Mouse (Mus musculus): ENCODE measurements at regions not wholly inside any gene's neighbourhood (a gene's known extent, or its start where the extent isn't known, plus 50 kb on each side); places are given as distances from the start of the nearest gene placed in this dataset.

GRCm38 (mm10) chr15:87940837-87941236, 396.7 kb downstream of the Fam19a5 start:
- Histone ChIP-seq H3K36me3 (no peaks in the 10 kb centered on the region), H3K9me3 (replicated peaks) (no peaks in the 10 kb centered on the region), H3K4me3 (no peak overlapping the region), H3K4me1 (no peaks in the 10 kb centered on the region), H3K27ac (no peak overlapping the region), H3K27me3 (no peaks in the 10 kb centered on the region), H3K9ac (no peak overlapping the region), H3K4me2 (replicated peaks) (no peak overlapping the region)
- ATAC-seq (ENCODE audit: low FRiP score) = no peak
- 63% methylated on average over 3 of the region's 3 CpGs for WGBS

- H3K9me3 ChIP-seq (replicated peaks) = no peaks in the 10 kb centered on the region
- no peaks in the 10 kb centered on the region for H3K27me3 ChIP-seq
- no peak overlapping the region for H3K27ac ChIP-seq
- no peaks in the 10 kb centered on the region for H3K4me1 ChIP-seq
- no peak overlapping the region for H3K4me2 ChIP-seq (replicated peaks)
- ATAC-seq (ENCODE audit: low FRiP score) = no peak
- WGBS = 82% methylated on average over 3 of the region's 3 CpGs
- no peak overlapping the region for H3K4me3 ChIP-seq
- H3K9ac ChIP-seq = no peak overlapping the region
- no peaks in the 10 kb centered on the region for H3K36me3 ChIP-seq
Measured at GRCm38 (mm10) chr15:87952531-87952930, 408.4 kb downstream of the Fam19a5 start.

- no peak for ATAC-seq (ENCODE audit: low FRiP score)
- WGBS = 76% methylated on average over 5 of the region's 5 CpGs
- H3K4me3 ChIP-seq = no peak overlapping the region
- no peaks in the 10 kb centered on the region for H3K4me1 ChIP-seq
- no peak overlapping the region for H3K27ac ChIP-seq
- no peaks in the 10 kb centered on the region for H3K36me3 ChIP-seq
- H3K27me3 ChIP-seq = no peaks in the 10 kb centered on the region
- H3K9ac ChIP-seq = no peak overlapping the region
- no peak overlapping the region for H3K4me2 ChIP-seq (replicated peaks)
- H3K9me3 ChIP-seq (replicated peaks) = no peaks in the 10 kb centered on the region
Measured at GRCm38 (mm10) chr15:87955685-87956256, 411.7 kb downstream of the Fam19a5 start.

- Histone ChIP-seq H3K27ac (no peak overlapping the region), H3K4me2 (replicated peaks) (no peak overlapping the region), H3K4me1 (no peaks in the 10 kb centered on the region), H3K27me3 (no peaks in the 10 kb centered on the region), H3K4me3 (no peak overlapping the region), H3K9me3 (replicated peaks) (no peaks in the 10 kb centered on the region), H3K9ac (no peak overlapping the region), H3K36me3 (no peaks in the 10 kb centered on the region)
- 60% methylated on average over 1 of the region's 1 CpGs for WGBS
- no peak for ATAC-seq (ENCODE audit: low FRiP score)
Measured at GRCm38 (mm10) chr15:87958866-87959265, 414.8 kb downstream of the Fam19a5 start.

- no peak overlapping the region for H3K27ac ChIP-seq
- H3K9ac ChIP-seq = no peak overlapping the region
- no peak overlapping the region for H3K4me2 ChIP-seq (replicated peaks)
- no peaks in the 10 kb centered on the region for H3K27me3 ChIP-seq
- H3K4me1 ChIP-seq = no peaks in the 10 kb centered on the region
- ATAC-seq (ENCODE audit: low FRiP score) = no peak
- H3K36me3 ChIP-seq = no peaks in the 10 kb centered on the region
- H3K9me3 ChIP-seq (replicated peaks) = no peaks in the 10 kb centered on the region
- WGBS = 85% methylated on average over 6 of the region's 6 CpGs
- H3K4me3 ChIP-seq = no peak overlapping the region
Measured at GRCm38 (mm10) chr15:87972641-87973040, 428.5 kb downstream of the Fam19a5 start.

GRCm38 (mm10) chr15:87987322-87987985, 443.4 kb downstream of the Fam19a5 start:
- no peaks in the 10 kb centered on the region for H3K36me3 ChIP-seq
- H3K4me2 ChIP-seq (replicated peaks) = no peak overlapping the region
- H3K27ac ChIP-seq = no peak overlapping the region
- H3K4me3 ChIP-seq = no peak overlapping the region
- WGBS = 10% methylated on average over 5 of the region's 5 CpGs
- no peak overlapping the region for H3K9ac ChIP-seq
- no peaks in the 10 kb centered on the region for H3K9me3 ChIP-seq (replicated peaks)
- ATAC-seq (ENCODE audit: low FRiP score) = no peak
- peaks cover 1% of the 10 kb centered on the region for H3K27me3 ChIP-seq
- H3K4me1 ChIP-seq = peaks cover 12% of the 10 kb centered on the region

GRCm38 (mm10) chr15:87994546-87994945, 450.4 kb downstream of the Fam19a5 start:
- Histone ChIP-seq H3K27me3 (peaks cover 3% of the 10 kb centered on the region; the same call in 1 of the 2 replicates), H3K4me1 (no peaks in the 10 kb centered on the region), H3K9me3 (replicated peaks) (no peaks in the 10 kb centered on the region), H3K36me3 (no peaks in the 10 kb centered on the region), H3K9ac (no peak overlapping the region), H3K4me3 (no peak overlapping the region), H3K27ac (no peak overlapping the region), H3K4me2 (replicated peaks) (no peak overlapping the region)
- ATAC-seq (ENCODE audit: low FRiP score) = no peak
- WGBS = 62% methylated on average over 8 of the region's 8 CpGs

- Histone ChIP-seq H3K27ac (no peak overlapping the region), H3K27me3 (no peaks in the 10 kb centered on the region), H3K36me3 (no peaks in the 10 kb centered on the region), H3K4me1 (no peaks in the 10 kb centered on the region), H3K4me2 (replicated peaks) (no peak overlapping the region), H3K9me3 (replicated peaks) (0 out of 2 replicates have a peak, but pooled peaks cover 6% of the 10 kb centered on the region), H3K4me3 (no peak overlapping the region), H3K9ac (no peak overlapping the region)
- ATAC-seq (ENCODE audit: low FRiP score) = no peak
- 87% methylated on average over 5 of the region's 5 CpGs for WGBS
Measured at GRCm38 (mm10) chr15:88017076-88017475, 473.0 kb downstream of the Fam19a5 start.

GRCm38 (mm10) chr15:88032751-88033150, 488.7 kb downstream of the Fam19a5 start:
- no peak for ATAC-seq (ENCODE audit: low FRiP score)
- no peak overlapping the region for H3K4me3 ChIP-seq
- no peaks in the 10 kb centered on the region for H3K27me3 ChIP-seq
- peaks cover 16% of the 10 kb centered on the region for H3K4me1 ChIP-seq
- H3K9me3 ChIP-seq (replicated peaks) = no peaks in the 10 kb centered on the region
- 78% methylated on average over 11 of the region's 11 CpGs for WGBS
- H3K27ac ChIP-seq = no peak overlapping the region
- no peak overlapping the region for H3K9ac ChIP-seq
- H3K4me2 ChIP-seq (replicated peaks) = no peak overlapping the region
- H3K36me3 ChIP-seq = no peaks in the 10 kb centered on the region

GRCm38 (mm10) chr15:88033725-88034124, 489.6 kb downstream of the Fam19a5 start:
- Histone ChIP-seq H3K4me2 (replicated peaks) (no peak overlapping the region), H3K4me1 (peaks cover 16% of the 10 kb centered on the region), H3K27ac (no peak overlapping the region), H3K9me3 (replicated peaks) (no peaks in the 10 kb centered on the region), H3K36me3 (no peaks in the 10 kb centered on the region), H3K27me3 (no peaks in the 10 kb centered on the region), H3K4me3 (no peak overlapping the region), H3K9ac (no peak overlapping the region)
- no peak for ATAC-seq (ENCODE audit: low FRiP score)
- 68% methylated on average over 4 of the region's 4 CpGs for WGBS

- ATAC-seq (ENCODE audit: low FRiP score) = no peak
- H3K9me3 ChIP-seq (replicated peaks) = no peaks in the 10 kb centered on the region
- H3K9ac ChIP-seq = no peak overlapping the region
- H3K4me3 ChIP-seq = no peak overlapping the region
- WGBS = 81% methylated on average over 8 of the region's 8 CpGs
- H3K4me2 ChIP-seq (replicated peaks) = no peak overlapping the region
- H3K4me1 ChIP-seq = peaks cover 16% of the 10 kb centered on the region
- H3K36me3 ChIP-seq = no peaks in the 10 kb centered on the region
- no peaks in the 10 kb centered on the region for H3K27me3 ChIP-seq
- H3K27ac ChIP-seq = peak overlapping the region; percentile 3; the same call in 1 of the 2 replicates
Measured at GRCm38 (mm10) chr15:88035486-88035885, 491.4 kb downstream of the Fam19a5 start.

GRCm38 (mm10) chr15:88036146-88037000, 492.3 kb downstream of the Fam19a5 start:
- Histone ChIP-seq H3K4me3 (no peak overlapping the region), H3K4me1 (peaks cover 16% of the 10 kb centered on the region), H3K9me3 (replicated peaks) (no peaks in the 10 kb centered on the region), H3K27ac (peak overlapping the region; percentile 70), H3K9ac (no peak overlapping the region), H3K36me3 (no peaks in the 10 kb centered on the region), H3K4me2 (replicated peaks) (0 out of 2 replicates have a peak overlapping the region, but pooled peaks have one; percentile 1), H3K27me3 (no peaks in the 10 kb centered on the region; the same call in 1 of the 2 replicates)
- ATAC-seq (ENCODE audit: low FRiP score) = peak; percentile 87
- WGBS = 47% methylated on average over 22 of the region's 22 CpGs

Data from hindbrain, embryonic 12.5 days (tissue).